Mouse (Mus musculus): ENCODE results near the gene Hyal3.
A peak's percentile ranks its signal among the peaks of the same experiment; 100 is the strongest.

The Hyal3 gene

GRCm38 (mm10) chr9:107617461-107617860, 36.8 kb downstream of the Hyal3 start:
- DNase-seq (ENCODE audit: low spot score in 2 of 2) = no peak

DNA sequence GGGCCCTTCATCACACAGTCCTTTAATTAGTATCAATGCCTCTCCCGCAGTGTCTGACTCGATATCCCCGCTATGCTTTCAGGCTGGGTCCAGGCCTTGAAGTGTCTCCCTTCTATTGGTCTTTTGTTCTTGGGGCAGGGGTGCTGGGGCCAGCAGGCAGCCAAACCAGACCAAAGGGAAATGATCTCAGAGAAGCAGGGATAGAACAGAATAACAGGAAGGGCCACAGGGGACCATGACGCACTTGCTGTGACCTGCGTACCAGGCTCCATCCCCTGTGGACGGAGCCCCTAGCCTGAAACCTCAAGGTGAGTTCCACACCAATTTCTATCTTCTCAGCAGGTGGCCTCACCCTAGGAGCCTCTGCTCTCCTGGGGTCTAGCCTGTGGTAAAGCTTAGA, 37.5 kb downstream of the Hyal3 start:
- DNase-seq (ENCODE audit: low spot score in 2 of 2) = no peak

DNA sequence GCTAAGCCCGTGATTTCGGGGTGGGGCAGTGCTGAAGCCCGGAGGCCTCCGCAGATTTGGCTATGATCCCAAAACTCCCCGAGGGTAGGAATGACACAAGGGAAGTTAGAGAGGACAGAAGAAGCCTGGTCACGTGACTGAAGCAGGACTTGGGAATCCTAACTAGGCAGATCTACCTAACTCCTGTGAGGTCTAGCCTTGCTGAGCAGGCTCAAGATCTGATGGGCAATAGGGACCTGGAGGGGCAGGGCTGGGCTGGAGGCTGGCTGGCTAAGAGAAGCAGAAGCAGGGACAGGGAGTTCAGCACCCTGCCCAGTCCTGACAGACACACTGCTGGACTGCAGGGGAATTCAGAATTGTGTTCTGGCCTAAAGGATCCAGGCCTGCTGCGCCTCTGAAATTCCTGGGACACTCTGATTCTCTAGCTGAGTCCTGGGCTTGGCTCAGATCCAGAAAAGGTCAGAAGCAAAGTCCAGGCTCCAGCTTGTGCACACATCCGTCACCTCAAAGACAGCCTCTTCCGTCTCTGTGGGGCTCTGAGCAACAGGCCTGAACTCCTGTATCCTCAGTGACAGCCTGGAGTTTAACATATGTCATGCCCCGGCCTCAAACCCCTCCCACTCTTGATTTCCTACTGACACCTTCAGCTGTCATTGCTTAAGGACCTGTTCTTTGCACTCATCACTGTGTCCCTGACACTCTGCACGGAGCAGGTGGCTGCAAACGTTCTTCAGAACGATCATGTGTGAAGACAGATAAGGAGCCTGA, 38.3 kb downstream of the Hyal3 start:
- no peak for DNase-seq (ENCODE audit: low spot score in 2 of 2)

DNA sequence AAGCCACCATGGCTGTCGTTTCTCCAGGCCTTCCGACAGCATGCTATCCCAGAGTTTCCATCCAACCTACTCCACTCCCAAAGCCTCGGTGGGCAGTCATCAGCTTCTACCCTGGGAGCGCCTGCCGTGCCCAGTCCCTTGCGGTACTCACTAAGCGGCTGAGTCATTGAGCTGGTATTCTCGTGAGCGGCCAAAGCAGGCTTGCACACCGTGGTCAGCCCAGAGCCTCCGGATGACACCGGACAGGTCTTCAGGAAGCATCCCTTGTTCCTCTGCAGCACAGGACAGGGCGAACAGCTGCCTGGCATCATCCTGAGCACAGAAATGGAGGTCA, 38.9 kb downstream of the Hyal3 start:
- DNase-seq (ENCODE audit: low spot score in 2 of 2) = no peak

GRCm38 (mm10) chr9:107620954-107621353, 40.3 kb downstream of the Hyal3 start:
- no peak for DNase-seq (ENCODE audit: low spot score in 2 of 2)

DNA sequence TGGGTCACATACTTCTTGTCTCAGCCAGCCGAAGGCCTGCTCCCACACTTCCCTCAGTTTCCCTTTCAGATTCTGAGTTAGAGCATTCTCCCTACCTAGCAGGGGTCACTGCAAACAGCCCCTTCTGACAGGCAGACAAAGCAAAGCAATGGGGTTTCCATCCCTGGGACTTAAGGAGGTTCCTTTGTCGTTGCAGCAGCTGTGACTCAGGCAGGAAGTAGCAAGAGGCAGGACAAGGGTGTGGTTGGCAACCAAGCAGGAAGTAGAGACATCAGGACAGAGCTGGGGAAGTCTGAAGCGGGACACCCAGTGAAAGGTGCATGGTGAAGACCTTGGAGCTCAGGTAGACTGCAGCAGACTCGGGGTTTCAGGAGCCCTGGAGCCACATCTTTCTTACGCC, 43.9 kb downstream of the Hyal3 start:
- peak; percentile 63 to 64 for DNase-seq (ENCODE audit: low spot score in 2 of 2)

- DNase-seq (ENCODE audit: low spot score in 2 of 2) = no peak
Measured at GRCm38 (mm10) chr9:107624951-107625350, 44.3 kb downstream of the Hyal3 start.

GRCm38 (mm10) chr9:107625351-107626128, 44.9 kb downstream of the Hyal3 start:
- no peak for DNase-seq (ENCODE audit: low spot score in 2 of 2)

DNA sequence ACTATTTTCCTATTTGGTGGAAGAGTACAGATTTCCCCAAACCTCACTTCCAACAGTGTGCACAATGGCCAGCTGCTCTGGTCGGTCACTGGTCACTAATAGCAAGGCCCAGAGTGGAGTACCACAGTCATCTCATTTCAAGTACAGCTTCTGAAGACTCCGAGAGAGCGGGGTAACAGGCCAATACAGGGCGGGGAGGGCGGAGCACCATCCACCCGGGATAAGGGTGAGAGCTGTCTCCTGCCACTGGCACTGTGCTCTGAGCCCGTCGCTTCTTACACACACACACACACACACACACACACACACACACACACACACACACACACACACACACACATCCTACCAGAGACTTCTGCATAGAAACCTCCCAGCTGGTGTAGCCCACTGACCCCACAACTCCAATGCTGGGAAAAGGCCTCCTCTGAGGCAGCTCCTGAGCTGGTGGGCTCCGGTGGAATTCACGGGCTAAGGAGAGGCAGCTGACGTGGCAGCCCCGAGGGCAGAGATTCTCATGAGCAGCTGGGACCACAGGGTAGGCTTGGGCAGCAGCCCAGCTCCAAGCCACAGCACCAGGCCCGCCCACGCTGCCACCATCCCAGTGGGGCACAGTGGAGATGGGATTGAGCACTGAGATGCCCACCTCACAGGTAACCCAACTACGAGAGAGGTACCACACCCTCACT, 45.7 kb downstream of the Hyal3 start:
- no peak for DNase-seq (ENCODE audit: low spot score in 2 of 2)

DNA sequence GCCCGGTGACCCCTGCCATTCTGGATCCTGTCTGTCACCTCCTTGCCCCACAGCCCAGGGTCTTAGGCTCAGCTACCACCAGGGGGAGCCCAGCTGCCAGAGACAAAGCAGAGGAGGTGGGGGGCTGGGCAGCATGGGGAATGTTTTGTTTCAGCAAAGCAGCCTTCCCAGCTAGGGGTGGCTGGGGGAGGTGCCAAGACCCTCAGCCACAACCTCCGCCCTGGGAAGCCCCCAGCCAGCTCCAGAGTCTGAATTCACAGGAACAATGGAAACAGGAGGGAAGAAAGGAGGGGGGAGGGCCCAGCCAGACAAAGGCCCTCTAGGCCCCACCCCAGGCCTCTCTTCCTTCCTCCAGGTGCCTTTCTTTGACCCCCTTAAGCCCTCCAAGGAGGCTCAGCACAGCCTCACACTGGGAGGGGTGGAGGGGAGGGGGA, 46.2 kb downstream of the Hyal3 start:
- DNase-seq (ENCODE audit: low spot score in 2 of 2) = peak; percentile 91 to 97

DNA sequence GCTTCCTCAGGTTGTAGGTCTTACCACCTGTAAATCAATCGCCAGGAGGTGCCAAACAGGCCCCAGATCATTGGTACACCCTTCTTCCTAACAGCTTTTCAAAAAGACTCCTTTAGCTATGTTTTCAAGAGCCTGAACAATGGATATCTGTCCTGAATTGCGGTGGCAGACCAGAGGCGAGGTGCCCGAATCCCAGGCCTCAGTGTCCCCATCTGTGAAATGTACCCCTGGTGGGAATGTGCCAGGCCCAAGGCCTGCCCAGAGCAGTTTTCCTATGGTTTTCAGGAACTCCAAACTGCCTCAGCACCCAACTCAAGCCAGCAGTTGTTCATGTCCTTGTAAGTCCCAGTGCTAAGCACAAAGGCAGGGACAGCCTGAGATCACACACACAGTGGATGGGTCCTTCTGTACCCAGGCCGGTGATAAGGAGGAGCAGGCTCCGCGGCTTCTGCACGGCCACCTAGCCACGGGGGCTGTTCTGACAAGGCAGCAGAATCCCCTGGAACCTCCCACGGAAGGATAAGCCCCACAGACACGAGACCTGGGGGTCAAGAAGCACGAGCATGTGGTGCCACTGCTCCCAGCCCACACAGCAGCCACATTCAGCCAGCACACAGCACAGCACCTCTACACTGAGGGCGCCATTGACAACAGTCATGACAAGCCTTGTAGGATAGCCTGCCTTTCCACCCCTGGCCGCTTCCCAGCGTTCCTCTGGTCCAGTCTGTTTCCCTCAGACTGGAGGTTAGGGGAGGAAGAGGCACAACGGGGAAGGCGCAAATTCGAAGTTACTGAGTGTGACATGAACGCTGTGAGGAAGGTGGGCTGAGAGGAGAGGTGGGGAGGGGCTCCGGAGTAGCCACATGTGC, 47.0 kb downstream of the Hyal3 start:
- peak in 1 of 2 experiments; percentile 29 for DNase-seq (ENCODE audit: low spot score in 2 of 2)

GRCm38 (mm10) chr9:107628721-107629410, 48.2 kb downstream of the Hyal3 start:
- no peak for DNase-seq (ENCODE audit: low spot score in 2 of 2)

GRCm38 (mm10) chr9:107629411-107629730, 48.8 kb downstream of the Hyal3 start:
- DNase-seq (ENCODE audit: low spot score in 2 of 2) = peak in 1 of 2 experiments; percentile 26

GRCm38 (mm10) chr9:107629901-107630425, 49.3 kb downstream of the Hyal3 start:
- peak; percentile 61 for DNase-seq (ENCODE audit: low spot score in 2 of 2)

DNA sequence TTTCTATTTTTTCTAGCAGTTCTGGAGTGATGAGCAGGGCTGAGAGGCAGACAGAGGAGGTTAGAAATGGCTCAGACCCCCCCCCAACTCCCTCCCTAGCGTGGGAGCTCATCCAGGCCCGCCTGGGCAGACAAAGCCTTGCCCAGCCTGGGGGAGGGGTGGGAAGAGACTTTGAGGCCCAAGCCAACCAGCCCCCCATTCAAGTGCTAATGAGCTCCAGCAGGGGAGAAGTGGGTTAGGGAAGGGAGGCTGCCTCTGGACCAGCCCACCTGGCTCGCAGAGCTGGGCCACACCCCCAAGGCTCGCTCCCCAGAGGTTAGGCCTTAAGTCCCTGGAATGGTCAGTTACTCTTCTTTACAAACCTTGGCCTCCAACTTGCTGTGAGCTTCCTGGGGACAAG, 50.0 kb downstream of the Hyal3 start:
- no peak for DNase-seq (ENCODE audit: low spot score in 2 of 2)

GRCm38 (mm10) chr9:107631311-107631826, 50.8 kb downstream of the Hyal3 start:
- no peak for DNase-seq (ENCODE audit: low spot score in 2 of 2)

- DNase-seq (ENCODE audit: low spot score in 2 of 2) = no peak
Measured at GRCm38 (mm10) chr9:107631861-107632260, 51.2 kb downstream of the Hyal3 start.

DNA sequence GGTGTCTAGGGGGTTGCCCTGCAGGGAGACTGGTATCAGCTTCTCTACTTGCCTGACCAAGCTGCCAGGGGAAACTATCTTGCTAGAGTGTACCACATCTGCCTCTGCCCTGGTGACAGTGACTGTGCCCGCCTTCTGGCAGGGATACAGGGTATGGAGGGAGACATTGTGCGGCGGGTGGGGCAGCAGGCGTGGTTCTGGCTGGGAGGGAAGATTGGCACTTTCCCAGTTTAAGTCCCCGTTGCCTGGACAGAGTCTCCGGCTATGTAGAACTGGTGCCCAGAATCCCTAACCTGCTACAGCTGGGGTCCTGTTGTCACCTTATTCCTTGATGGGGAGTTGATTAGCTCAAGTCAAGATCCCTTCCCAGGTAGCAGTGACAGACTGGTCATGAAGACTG, 51.9 kb downstream of the Hyal3 start:
- peak in 1 of 2 experiments; percentile 34 for DNase-seq (ENCODE audit: low spot score in 2 of 2)

GRCm38 (mm10) chr9:107633091-107633660, 52.6 kb downstream of the Hyal3 start:
- DNase-seq (ENCODE audit: low spot score in 2 of 2) = peak; percentile 86 to 87
